Mouse (Mus musculus): ENCODE measurements around the gene Prune2.

Prune2 gene

GRCm38 (mm10) chr19:17006220-17006907 lies 50.4 kb downstream of the Prune2 start:
- DNase-seq = no peak

- DNase-seq = peak; percentile 66 to 74
Observed at GRCm38 (mm10) chr19:17011261-17011995, 55.5 kb downstream of the Prune2 start.

DNA sequence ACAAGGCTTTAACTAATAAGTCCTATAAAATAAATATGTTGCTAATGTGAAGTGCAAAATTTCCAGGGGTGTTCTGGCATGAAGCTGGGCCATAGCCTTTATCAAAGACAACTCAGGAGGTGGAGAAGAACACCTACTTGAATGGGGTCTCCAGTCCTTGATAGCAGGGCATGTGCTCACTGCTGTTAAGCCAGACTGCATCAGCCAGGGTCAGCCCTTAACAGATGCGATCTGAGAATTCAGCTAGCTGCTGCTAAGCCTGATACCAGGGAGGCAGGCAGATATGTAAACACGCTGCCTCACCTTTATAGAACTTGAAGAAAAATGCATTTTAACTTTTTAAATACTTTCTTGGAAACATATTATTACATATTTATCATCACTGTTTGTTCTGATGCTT lies 57.2 kb downstream of the Prune2 start:
- no peak for DNase-seq

- no peak for DNase-seq
Observed at GRCm38 (mm10) chr19:17014337-17015124, 58.6 kb downstream of the Prune2 start.

- DNase-seq = no peak
Observed at GRCm38 (mm10) chr19:17024748-17025147, 68.8 kb downstream of the Prune2 start.

- peak; percentile 78 to 82 for DNase-seq
Observed at GRCm38 (mm10) chr19:17030276-17030675, 74.4 kb downstream of the Prune2 start.

- DNase-seq = no peak
Observed at GRCm38 (mm10) chr19:17032314-17032713, 76.4 kb downstream of the Prune2 start.

- no peak for DNase-seq
Observed at GRCm38 (mm10) chr19:17046961-17047360, 91.0 kb downstream of the Prune2 start.

- DNase-seq = no peak
Observed at GRCm38 (mm10) chr19:17055892-17056291, 100.0 kb downstream of the Prune2 start.

GRCm38 (mm10) chr19:17060106-17060505 lies 104.2 kb downstream of the Prune2 start:
- no peak for DNase-seq

DNA sequence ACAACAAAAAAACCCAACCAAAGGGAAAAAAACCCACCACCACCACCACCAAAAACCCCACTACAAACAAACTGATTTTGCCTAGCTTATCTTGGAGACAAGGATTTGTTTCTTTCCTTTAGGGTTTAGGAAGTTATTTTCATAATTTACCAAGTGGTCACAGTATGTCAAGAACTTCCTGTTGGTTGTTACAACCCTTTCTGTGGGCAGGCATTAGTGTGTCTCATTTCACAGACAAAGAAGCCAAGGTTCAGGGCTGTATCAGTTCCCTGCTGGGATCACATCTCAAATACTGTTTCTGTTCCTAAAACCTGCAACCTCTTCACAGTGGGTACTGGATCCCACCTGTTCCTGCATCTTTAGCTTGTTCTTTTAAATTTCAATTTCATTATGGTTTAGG lies 108.5 kb downstream of the Prune2 start:
- DNase-seq = no peak

- no peak for DNase-seq
Observed at GRCm38 (mm10) chr19:17069067-17069466, 113.1 kb downstream of the Prune2 start.

- no peak for DNase-seq
Observed at GRCm38 (mm10) chr19:17071205-17071604, 115.3 kb downstream of the Prune2 start.

- DNase-seq = no peak
Observed at GRCm38 (mm10) chr19:17072245-17072644, 116.3 kb downstream of the Prune2 start.

- peak in 1 of 2 experiments; percentile 7 for DNase-seq
Observed at GRCm38 (mm10) chr19:17078643-17079316, 122.9 kb downstream of the Prune2 start.

DNA sequence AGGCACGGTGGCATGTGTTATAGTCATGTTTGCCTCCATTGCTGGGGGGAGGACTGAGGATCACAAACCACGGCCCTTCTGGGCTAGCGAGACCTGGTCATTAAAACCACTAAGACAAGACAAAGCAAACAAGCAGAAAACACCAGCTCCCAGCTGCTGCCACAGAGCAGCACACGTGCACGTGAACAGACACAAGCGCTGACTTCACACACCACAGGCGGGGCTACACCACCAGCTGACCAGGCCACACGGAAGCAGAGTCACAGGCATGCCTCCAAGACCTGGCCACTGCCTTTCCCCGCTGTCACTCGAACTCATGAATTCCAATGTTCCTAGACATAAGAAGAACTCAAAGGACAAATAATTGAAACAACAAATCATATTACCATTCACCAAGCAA lies 125.5 kb downstream of the Prune2 start:
- DNase-seq = no peak

GRCm38 (mm10) chr19:17094067-17094466 lies 138.1 kb downstream of the Prune2 start:
- no peak for DNase-seq

DNA sequence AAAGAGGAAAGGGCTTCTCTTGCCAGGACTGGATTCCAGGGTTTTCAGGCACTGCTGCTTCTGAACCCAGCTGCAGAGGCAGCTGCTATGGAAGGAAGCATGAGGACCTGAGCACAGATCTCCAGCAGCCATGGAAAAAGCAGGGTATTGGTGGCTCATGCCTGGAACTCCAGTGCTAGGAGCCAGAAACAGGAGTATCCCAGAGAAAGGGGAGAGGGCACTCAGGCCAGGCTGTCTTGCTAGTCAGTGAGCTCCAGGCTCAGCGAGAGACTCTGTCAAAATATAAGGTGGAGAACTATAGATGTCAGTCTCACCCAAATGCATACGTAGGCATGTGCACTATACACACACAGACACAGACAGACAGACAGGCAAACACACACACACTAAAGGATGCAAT lies 140.4 kb downstream of the Prune2 start:
- DNase-seq = no peak

- DNase-seq = no peak
Observed at GRCm38 (mm10) chr19:17097210-17097609, 141.3 kb downstream of the Prune2 start.

GRCm38 (mm10) chr19:17108782-17109181 lies 152.9 kb downstream of the Prune2 start:
- no peak for DNase-seq

DNA sequence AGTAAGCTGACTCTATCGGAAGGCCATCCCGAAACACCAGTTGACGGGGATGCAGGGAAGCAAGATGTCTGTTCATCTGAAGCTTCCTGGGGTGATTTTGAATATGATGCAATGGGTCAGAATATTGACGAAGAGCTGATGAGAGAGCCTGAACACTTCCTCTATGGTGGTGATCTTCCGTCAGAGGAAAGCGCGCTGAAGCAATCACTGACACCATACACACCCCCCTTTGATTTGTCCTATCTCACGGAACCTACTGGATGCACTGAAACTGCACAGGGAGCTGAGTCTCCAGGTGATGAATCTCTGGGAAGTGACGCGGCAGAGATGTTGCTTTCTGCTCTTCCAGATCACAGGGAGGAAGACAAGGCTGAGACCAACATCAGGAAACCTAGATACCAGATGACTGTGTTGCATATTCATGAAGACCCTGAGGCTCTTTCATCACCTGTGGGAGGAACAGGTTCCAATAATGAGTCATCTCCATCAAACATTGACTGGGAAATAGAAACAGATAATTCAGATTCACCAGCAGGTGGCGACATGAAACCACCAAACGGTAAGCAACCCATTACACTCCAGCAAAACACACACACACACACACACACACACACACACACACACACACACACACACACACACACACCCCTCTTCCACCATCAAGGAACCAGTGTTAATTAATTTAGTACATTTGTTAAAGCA lies 168.3 kb downstream of the Prune2 start:
- DNase-seq = peak; percentile 82 to 86

GRCm38 (mm10) chr19:17125380-17125779 lies 169.5 kb downstream of the Prune2 start:
- DNase-seq = no peak
